Mouse (Mus musculus) adrenal gland, postnatal 14 days (tissue): ENCODE measurements around the gene Eri3. TPM values are rescaled to one million over a fixed set of nuclear protein-coding genes. Genes with fewer than 3 reads are reported as not detected.
A peak's percentile ranks its signal among the peaks of the same experiment; 100 is the strongest.

Experiments used
- DNase-seq: peaks from one replicate; pipeline ENCODE4 v3.0.0; 2021; ENCODE audit warnings: mixed read lengths
- total RNA-seq: library from RNA; stranded (reverse); gene quantifications from 2 replicates; pipeline ENCODE4 v1.2.3, GENCODE M21; 2021

The Eri3 gene
- total RNA-seq, 1 experiment from 2014 or later = 65.3 TPM

DNA sequence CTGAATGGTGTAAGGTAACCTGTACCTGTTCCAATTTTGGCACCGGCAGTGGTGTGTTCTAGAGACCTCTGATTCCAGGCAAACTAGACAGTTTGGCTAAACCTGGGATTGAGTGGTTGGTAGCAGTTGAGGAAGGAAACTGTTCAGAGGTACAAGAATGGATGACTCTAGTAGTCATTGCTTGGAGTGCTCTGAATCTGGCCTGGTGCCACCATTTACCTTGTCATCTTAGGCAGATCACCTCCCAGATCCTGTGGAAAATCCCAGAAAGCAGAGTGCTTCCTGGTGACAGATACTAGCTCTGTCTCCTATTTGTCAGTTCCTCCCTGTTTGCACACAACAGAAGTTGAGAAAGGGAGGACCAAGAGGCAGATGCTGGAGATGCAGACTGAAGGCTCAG is 27.4 kb downstream of the Eri3 start:
- DNase-seq = no peak

DNA sequence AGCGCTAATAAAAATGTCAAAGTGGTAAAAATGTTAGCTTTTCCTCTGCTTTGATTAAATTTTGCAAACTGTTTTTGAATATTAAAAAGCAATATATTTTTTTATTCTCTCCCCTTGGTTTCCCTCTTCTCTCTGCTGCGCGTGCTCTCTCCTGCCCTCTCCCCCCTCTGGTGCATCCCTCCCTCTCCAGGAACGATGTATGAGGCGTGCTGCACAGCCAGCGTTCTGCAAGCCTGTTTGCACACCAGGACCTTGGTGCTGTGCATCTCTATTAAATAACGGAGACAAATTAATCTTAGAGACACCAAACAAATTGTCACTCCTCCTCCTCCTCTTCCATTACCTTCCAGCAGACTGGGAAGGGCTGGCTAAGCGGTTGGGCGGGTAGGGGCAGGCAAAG is 31.5 kb downstream of the Eri3 start:
- no peak for DNase-seq

DNA sequence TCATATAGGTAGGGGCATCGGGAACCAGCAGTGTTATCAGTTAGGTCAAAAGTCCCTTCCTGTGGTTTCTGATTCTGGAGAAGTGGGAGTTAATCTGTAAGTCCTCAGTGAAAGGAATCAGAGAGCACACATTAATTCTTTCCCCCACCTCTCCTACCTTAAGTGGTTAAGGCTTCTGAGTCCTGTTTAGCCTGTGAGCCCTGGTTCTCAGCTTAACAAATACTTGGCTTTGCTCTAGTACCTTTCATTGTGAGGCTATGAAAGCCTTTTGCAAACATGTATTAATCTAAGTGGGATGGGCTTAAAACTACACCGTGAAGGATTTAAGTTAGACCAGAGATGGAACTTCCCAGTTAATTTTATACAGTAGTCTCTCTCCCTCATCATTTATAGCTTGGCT is 35.8 kb downstream of the Eri3 start:
- no peak for DNase-seq

DNA sequence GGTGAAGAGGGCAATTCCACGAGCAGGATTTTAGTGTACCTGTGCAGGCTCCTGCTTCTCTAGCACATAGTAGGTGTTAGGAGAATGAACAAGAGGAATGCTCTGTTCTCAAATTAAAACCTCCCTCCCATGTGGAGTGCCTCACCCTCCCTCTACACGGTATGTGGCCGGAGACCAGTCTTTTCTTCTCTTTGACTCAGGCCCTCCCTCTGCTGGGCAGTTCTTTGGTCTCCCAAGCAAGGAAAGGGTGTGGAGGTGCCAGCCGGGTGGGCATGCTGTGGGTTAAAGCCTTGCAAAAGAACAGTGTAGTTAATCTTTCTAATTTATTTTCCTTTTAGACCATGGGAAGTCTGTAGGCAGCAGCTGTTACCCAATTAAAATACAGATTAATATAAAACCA is 37.3 kb downstream of the Eri3 start:
- no peak for DNase-seq

DNA sequence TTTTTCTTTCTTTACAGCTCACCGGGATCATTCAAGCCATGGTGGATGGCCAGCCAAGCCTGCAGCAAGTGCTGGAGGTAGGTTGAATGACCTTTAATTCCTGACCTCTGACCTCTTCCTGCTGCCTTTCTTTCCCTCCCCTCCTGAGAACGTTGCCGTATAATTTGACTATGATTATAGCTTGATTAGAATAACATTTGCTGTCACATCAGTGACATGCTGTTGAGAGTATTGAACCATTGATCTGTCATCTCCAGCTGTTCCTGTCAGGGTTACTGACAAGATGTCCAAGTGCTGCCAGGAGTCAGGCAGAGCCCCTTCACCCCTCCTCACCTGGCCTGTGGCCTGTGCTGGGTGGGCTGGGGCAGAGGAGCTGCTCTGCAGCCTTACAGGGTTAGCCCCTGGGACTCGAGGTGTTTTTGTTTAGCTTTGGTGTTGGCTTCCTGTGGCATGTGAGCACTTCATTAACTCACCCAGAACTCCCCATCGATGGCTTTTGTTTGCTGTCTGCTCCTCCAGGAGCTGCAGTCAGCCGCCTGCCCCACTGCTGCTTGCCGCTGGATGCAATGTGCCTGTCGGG is 39.0 kb downstream of the Eri3 start:
- no peak for DNase-seq

DNA sequence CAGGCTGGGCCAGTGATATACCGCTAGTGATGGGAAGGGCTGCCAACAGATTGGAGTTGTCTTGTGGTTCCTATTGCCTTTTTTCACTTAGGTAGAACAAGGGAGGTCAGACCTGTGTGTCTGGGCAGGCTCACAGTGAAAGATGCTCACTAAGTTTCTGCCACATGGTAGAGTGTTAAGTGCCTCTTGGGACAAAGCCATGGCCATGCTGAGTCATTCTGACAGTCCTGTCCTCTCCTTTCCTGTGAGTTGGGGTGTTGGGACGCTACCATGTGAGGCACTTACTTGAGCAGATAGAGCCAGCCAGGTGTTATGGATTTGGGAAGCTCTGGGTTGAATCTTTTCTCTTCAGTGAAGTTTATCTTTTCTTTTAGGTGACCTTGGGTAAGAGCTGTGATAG is 40.6 kb downstream of the Eri3 start:
- DNase-seq = peak; percentile 45

DNA sequence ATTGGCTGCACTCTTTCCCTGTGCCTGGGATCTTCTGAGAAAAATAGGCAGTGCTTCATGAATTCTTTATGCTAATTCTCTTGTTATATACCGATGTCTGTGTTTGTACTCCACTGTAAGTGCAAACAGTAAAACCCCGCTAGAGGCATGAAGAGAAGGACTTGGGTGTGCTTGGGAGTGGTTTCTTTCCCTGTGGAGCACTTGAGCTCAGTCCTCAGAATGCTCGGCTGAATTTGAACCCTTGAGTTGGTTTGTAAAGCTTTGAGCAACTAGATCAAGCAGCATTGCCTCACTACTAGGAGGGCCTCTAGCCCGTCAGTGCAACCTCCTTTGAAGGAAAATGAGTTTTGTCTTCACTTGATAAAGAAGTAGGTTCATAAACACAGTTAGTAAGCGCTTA is 42.0 kb downstream of the Eri3 start:
- DNase-seq = no peak

DNA sequence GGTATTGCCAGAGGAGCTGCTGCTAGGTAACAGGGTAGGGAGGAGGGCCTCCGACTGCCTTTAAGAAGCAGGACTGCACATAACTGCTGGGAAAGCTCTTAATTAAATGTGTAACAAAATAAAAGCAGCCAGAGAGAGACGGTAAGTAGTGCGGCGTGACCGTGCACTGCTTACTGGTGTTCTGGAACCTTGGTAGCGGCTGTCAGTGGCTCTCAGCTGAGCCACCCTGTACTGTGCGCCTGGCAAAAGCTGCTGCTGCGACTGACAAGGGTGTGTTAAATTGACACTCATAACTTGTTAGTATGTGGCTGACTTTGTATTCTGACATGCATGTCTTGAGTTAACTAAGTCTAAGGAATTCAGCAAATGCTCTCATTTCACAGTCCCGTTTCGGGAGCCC is 45.1 kb downstream of the Eri3 start:
- DNase-seq = no peak

DNA sequence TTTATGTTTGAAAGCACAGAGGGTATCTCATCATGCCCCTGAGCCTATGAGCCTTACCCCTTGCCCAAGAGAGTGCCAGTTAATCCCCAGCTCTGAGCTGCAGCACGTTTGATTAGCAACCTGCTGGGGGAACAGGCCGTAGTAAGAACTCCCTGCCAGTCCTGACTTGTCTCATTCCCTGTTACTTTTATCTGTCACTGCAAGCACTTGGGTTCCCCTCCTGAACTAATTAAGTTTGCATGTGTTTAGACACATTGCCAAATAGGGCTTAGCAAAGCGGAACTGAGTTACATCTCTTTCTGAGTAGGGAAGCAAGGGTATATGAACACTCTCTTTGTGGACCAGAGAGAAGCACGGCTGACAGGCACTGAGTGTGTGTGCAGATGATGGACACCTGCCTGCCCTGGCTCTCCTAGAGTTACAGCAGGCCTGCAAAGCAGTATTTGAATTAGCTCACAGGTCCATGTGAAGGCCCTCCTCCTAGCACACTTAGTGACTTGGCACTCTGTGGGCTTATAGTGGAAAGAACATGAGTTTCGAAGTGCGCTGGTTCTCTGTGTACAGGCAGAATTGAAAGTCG is 49.9 kb downstream of the Eri3 start:
- no peak for DNase-seq

DNA sequence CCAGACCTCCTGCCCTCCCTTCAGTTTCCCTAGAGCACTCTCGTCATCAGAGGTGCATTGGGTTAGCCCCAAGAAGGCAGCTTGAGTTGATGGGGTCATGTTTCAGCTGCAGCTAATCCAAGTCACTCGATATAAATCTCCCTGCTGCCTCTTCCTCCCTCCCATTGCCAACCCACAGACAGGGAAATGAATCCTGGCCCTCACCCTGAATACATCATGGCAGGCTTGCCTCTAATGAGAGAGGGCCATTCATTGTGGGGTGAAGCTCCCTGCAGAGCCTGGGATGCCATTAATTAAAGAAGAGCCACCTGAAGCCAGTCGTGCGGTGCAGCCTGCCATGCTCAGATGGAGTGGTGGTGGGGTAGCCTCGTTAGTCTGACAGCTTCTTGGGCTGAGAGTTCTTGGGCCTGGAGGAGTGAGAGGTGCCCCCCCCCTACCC is 51.2 kb downstream of the Eri3 start:
- no peak for DNase-seq

DNA sequence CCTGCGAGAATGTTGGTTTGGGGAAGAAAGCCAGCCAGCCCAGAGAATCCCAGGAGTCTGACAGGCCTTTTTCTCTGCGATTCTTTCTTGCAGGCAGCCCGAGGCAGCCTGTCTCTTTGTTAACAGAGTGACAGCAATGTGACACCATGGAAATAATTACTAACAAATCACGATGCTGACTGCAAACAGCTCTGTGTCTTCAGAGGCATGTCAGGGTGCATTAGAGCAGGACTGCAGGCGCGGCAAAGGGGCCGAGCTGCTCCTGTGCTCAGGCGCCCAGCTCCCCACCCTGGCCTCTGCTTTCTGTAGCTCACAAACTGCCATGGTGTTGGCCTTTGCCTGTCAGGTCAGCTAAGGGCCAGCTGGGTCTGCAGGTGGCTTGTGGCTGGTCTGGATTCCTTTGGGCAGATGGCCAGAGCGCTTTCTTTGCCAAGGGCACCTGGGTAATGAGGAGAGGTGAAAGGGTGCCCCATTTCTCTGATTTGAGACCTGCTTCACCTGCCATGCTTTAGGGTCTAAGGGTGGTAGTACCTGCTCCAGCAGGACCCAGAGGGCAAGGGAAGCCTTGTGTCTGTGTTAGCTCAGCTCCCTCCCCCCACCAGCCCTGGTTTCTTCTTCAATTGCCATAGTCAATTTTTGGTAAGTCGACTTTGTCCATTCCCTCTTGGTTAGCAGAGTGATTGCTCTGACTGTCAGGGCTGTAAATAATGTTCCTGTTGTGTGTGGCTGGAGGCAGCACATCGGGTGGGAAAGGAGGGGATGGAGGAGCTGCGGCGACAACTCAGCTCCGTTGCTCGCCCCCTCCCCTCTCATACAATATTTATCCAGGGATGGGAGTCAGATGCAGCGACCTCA is 55.2 kb downstream of the Eri3 start:
- DNase-seq = no peak

DNA sequence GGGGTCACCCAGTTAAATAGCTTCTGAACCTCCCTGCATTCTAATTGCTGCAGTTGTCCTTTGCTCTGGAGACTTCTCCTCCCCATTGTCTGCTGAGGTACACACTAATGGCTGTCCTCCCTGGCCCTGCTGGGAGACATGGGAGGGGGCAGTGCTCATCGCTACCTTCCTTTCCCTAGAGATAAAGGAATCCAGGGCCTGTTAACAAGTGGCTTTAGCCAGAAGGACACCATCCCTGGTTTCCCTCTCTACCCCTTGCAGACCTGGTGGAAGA is 55.7 kb downstream of the Eri3 start:
- DNase-seq = no peak

DNA sequence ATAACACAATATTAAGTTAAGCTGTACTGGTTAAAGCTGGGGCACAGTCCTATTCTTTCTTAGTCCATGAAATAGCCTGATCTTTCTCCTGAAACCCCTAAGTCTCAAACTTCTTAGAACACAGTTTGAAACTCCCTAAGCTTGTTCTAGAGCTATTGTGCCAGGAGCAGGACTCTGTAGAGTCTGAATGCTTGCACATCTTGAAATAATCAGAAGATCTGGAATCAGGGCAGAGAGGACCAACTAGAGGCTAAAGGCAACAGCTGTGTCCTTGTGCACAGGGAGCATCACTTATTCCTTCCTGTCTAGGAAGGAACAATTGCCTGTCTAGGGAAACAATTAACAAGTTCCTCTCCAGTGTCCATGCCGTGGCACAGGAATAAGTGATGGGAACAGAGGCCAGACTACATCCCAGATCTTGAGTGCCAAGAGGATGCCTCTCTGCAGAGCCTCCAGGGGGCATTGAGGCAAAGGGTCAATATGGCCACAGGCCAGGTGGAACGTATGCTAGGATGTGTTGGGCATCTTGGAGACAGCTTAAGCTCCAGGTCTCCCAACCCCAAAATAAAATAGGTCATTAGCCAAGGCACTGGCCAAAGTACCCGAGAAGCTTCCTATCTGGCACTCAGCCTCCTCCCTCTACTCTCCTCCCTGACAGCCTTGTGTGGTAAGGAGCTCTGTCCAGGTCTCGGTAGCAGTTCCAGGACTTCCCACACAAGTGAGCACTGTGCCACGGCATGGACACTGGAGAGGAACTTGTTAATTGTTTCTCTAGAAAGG is 56.9 kb downstream of the Eri3 start:
- no peak for DNase-seq

DNA sequence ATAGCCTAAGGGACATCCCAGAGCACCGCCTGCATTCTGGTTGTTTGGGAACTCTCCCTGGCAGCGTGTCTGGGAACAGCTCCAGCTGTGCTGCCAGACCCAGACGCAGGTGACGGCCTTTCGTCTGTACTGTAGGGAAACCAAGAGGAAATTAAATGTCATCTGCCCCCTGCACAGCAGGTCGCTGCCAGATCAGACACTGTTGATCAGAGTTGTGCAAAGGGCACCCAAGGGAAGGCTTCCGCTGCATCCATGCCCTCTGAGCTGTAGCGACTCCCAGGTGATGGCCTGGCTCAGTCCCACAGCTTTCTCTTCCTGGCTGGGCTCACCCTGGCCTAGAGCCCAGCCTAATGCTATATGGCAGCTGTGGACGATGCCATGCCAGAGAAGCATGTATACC is 58.1 kb downstream of the Eri3 start:
- DNase-seq = peak; percentile 63

DNA sequence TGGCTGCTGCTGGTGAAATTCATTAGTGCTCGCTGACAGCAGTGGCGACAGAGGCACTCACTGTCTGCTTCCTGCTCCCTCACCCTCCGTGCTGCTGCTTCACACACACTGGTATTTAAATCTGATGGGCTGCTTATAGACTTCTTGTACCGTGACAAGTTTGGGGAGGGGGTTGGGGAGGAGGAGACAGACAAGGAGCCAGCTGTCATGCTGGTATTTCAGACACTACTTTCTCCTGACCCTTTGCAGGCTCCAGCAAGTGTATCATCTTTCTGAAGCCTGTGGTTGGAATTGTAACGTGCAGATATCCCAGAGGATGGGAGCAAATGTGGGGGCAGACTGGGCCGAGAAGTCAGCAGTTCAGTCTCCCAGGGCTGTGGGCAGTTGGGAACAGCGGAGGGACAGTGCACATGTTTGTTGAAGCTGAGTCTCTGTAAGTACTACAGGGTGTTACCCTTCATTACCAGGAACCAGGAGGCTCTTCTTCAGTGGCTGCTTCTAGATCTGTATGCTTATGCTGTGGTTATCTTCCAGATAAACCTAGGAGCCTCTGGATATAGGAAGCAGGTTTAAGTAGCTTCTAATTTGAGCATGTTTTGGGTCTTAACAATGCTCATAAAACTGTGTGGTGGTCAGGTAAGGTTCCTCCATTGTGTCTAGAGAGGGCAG is 59.3 kb downstream of the Eri3 start:
- no peak for DNase-seq

DNA sequence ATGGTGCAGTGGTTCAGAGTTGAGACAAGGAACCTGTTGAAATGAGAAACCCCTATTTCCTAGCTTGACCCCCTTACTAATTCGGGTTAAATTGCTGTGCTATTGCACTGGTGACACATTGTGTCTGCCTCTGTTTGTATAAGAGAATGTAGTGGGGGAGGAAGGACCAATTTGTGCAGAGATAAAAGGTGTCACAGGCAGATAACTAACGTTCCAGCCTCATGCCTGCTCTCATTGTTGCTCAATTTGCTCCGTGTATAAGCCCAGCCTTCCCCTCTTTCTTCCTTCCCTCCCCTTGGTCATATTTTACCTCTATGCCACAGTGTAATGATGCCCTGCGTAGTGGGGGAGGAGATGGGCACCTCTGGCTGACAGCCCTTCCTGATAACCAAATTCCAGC is 61.2 kb downstream of the Eri3 start:
- DNase-seq = no peak

DNA sequence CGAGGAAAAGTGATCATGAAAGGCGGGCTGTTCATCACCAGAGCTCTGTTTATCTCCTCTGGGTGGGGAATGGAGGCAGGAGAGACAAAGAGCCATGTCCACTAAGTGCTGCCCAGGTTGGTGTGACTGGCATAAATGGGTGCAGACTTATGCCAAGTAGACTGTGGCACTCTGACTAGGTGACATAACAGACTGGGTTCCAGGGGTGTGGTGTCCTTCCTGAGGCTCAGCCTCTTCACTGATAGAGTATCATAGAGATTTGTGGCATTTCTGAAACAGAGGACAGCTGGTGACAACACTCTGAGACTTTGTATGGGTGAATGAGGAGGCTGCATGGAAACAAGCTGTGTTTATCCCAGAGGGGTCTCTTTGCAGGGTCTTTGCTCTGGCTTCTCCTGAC is 61.6 kb downstream of the Eri3 start:
- no peak for DNase-seq

DNA sequence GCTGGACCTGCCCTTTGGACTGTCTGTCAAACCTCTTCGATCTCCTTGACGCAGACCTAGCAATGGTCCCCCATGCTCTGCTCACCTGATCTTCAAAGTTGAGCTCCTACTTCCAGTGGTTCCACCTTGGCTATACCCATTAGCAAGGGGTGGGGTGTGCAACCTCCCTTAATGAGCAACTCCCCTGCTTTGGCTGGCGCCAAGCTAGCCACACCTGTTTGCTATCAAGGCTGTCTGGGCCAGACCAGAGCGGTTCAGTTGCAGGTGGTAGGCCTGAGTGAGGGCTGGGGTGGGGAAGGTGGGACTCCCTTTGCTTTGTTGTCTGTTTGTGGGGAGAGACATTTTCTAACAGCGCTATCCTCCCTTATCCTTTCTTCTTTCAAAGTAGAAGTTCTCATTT is 62.5 kb downstream of the Eri3 start:
- DNase-seq = no peak

DNA sequence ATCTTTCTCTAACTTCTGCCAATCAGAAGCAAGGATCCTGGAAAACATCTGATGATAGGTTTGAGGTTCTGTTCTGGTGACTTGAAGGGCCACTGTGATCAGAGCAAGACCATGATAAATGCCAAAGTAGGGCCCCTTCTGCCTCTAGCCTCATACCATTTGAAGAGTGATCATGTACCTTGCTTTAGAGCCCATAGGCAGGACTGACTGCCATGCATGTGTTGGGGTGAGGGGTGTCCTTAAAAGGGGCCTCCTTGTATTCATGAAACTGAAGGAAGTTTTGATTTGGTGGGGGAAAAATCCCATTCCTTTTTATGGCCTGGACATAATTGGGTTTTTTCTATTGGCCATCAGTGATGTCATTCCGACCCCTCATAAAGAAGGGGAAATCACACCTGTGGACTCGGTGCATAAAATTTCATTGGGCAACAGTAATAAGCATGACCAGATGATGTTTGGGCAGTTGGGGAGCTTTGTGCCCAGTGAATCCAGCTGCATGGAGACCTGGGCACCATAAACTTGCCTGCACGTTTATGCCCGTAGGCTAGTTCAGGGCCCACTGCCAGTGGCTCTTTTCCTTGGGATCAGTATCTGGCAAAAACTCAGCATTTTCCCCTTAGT is 63.1 kb downstream of the Eri3 start:
- DNase-seq = no peak

DNA sequence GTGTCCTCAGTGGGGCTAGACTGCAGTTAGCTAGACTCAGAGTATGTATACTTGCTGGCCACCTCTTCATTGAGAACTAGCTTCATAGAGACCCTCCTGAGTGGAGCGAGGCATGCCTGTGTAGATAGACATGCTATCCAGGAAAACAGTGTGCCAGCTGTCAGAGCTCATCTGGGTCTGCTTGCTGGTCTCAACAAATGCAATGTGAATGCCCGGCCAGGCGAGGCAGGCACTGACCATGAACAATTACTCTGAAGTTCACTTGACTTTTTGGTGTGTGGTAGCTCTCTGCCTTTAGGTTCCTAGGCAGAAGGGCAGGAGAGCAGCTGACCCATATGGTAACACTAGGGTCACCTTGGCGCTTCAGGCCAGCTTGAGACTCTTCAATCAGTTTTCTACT is 66.4 kb downstream of the Eri3 start:
- no peak for DNase-seq

DNA sequence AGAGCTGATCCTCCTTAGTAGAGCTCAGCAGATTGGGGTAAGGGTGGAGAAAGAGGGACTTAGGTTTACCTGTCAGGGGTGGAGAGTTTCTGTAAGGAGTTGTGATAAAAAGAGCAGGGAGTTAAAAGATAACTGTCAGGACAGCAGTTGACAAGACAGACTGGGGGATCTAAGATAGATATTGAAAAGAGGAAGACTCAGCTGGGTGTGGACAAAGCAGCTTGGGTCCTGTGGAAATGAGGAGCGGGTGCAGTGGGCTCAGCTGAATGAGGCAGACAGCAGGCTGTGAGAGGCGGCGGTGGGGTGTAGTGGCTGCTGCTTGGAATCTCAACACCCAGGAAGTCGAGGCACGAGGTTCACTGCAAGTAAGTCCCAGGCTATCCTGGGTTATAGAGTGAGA is 72.1 kb downstream of the Eri3 start:
- DNase-seq = no peak

DNA sequence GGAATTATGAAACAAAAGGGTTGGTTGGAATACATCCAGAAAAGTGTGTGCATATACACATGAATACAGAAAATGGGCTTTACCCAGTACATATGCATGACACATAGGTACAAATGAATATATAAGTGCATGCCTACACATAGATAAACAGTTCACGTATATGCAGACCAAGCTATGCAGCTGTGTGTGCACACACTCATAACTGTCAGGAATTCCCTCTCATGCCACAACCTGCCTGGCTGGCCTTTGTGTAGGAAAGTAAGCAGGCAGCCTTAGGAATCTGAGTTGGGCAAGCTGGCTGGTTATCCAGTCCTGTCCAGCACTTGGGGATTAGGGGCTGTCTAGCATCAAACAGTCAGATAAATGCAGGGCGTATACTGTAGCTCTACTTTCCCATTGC is 72.9 kb downstream of the Eri3 start:
- DNase-seq = peak; percentile 6
